Mouse (Mus musculus): Measurements from ENCODE around the gene Zfp213.

DNA sequence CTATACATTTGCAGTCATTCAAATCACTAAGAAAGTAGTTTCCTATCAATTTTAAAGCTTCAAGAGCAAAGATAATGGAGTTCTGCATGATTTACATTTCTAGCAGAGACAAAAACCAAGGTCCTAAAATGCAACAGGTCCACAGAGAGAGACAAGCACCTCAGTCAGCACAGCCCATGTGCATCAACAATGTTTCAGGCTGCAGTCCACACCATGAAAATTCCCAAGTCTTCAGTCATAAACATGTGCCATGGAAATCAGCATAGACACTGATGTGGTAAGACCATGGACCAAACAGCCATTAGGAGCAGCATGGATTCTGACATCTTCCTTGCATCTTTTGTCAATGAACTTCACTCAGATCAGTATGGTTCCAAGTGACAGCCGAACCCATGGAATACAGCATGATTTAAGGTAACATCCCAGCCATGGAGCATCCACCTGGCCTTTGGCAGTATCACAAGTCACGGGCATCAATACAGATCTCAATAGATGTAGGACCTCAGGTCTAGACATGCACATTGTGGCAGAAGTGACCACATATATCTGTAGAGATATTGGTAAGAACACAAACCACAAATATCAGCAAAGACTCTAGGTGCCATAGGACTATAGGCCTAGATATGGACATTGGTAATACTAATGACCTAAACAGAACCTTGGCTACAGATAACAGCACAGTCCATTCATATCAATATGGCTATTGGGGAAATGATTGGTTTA, 45.2 kb downstream of the Zfp213 start:
- TF ChIP-seq EP300 (IDR thresholded peaks at IDR 0.05; ENCODE audit: low read depth in 1 of 2, low read length in 2 of 2) (no peak), ZNF384 (IDR thresholded peaks at IDR 0.05; ENCODE audit: low read depth, low read length) (no peak)

All from MEL (cell line).